Mouse (Mus musculus) limb, embryonic 10.5 days (tissue): ENCODE measurements around the gene Klhdc7b. TPM values are rescaled to one million over a fixed set of nuclear protein-coding genes. Genes with fewer than 3 reads are reported as not detected.

Experiments
- DNase-seq: peaks from one replicate; pipeline ENCODE4 v3.0.0-alpha.2; 2017; ENCODE audit warnings: low spot score
- H3K27ac ChIP-seq: fragments of 300-500 bp; sonication (generic); 2 replicates; pipeline ENCODE4 v1.5.1; 2016; ENCODE audit warnings: mild to moderate bottlenecking
- H3K27me3 ChIP-seq: fragments of 300-500 bp; sonication (generic); 2 replicates; pipeline ENCODE4 v1.6.1; 2016; ENCODE audit warnings: low read depth, mild to moderate bottlenecking; ENCODE audit not compliant: poor library complexity, severe bottlenecking
- H3K36me3 ChIP-seq: fragments of 300-500 bp; sonication (generic); 2 replicates; pipeline ENCODE4 v1.6.1; 2016; ENCODE audit warnings: mild to moderate bottlenecking, moderate library complexity
- H3K4me1 ChIP-seq: fragments of 300-500 bp; sonication (generic); 2 replicates; pipeline ENCODE4 v1.6.1; 2016
- H3K4me3 ChIP-seq: fragments of 300-500 bp; sonication (generic); 2 replicates; pipeline ENCODE4 v1.5.1; 2016; ENCODE audit warnings: mild to moderate bottlenecking, moderate library complexity
- H3K9me3 ChIP-seq: fragments of 300-500 bp; sonication (generic); replicated peaks from 2 replicates; pipeline ENCODE4 v1.6.1; 2016; ENCODE audit warnings: mild to moderate bottlenecking
- WGBS: fragments of 180-500 bp; shearing (Covaris S2); methylation state at CpG from one replicate; pipeline ENCODE4 v1.1.7; 2016; 5-methylcytosine and 5-hydroxymethylcytosine counted together
- polyA plus RNA-seq: library from polyadenylated mRNA; unstranded; fragments of >200 nt; fragmentation: Nextera tagmentation; extraction: Ambion mirVana; gene quantifications from 2 replicates; pipeline ENCODE4 v1.2.1, GENCODE M21; 2016

Gene Klhdc7b
- polyA plus RNA-seq, 1 experiment from 2014 or later: 0.08 TPM

- 89% methylated on average over 4 of the region's 4 CpGs for WGBS
- H3K4me1 ChIP-seq: peaks cover 10% of the 10 kb centered on the region
- DNase-seq: no peak
Measured at GRCm38 (mm10) chr15:89432946-89433345, 48.2 kb downstream of the Klhdc7b start.

GRCm38 (mm10) chr15:89434136-89434535 lies 49.4 kb downstream of the Klhdc7b start:
- Histone ChIP-seq H3K27ac (no peak overlapping the region), H3K27me3 (no peaks in the 10 kb centered on the region), H3K36me3 (no peaks in the 10 kb centered on the region), H3K4me3 (no peak overlapping the region), H3K9me3 (no peaks in the 10 kb centered on the region), H3K4me1 (no peaks in the 10 kb centered on the region; the same call in 1 of the 2 replicates)
- no peak for DNase-seq
- 71% methylated on average over 3 of the region's 3 CpGs for WGBS

More at GRCm38 (mm10) chr15:89432946-89433345, 48.2 kb downstream of the Klhdc7b start:
- H3K9me3 ChIP-seq: no peaks in the 10 kb centered on the region
- H3K36me3 ChIP-seq: peaks cover 2% of the 10 kb centered on the region; the same call in 1 of the 2 replicates
- no peaks in the 10 kb centered on the region for H3K27me3 ChIP-seq
- no peak overlapping the region for H3K27ac ChIP-seq
- no peak overlapping the region for H3K4me3 ChIP-seq

- Histone ChIP-seq H3K27me3 (no peaks in the 10 kb centered on the region), H3K9me3 (no peaks in the 10 kb centered on the region), H3K27ac (no peak overlapping the region), H3K36me3 (no peaks in the 10 kb centered on the region), H3K4me3 (no peak overlapping the region), H3K4me1 (no peaks in the 10 kb centered on the region)
- DNase-seq: no peak
- WGBS: 89% methylated on average over 5 of the region's 5 CpGs
Measured at GRCm38 (mm10) chr15:89435878-89436277, 51.2 kb downstream of the Klhdc7b start.

Other genes starting within 250 kb of the Klhdc7b start
- gene Mapk12, start 244.2 kb upstream of the Klhdc7b start, polyA plus RNA-seq: 21.5 and 26.4 TPM in 2 replicates
- 20.3 and 21.8 TPM in 2 replicates for gene Mapk11, start 235.3 kb upstream of the Klhdc7b start, polyA plus RNA-seq
- gene Plxnb2, start 204.1 kb upstream of the Klhdc7b start, polyA plus RNA-seq: 147 and 162 TPM in 2 replicates
- gene Dennd6b, start 188.4 kb upstream of the Klhdc7b start, polyA plus RNA-seq: 21.2 and 27.5 TPM in 2 replicates
- 15.4 and 21.2 TPM in 2 replicates for gene Ppp6r2, start 173.4 kb upstream of the Klhdc7b start, polyA plus RNA-seq
- gene Sbf1, start 69.6 kb upstream of the Klhdc7b start, polyA plus RNA-seq: 71.9 and 80.9 TPM in 2 replicates
- 0.11 and 0.18 TPM in 2 replicates for gene Adm2, start 62.2 kb upstream of the Klhdc7b start, polyA plus RNA-seq
- not detected in 2 replicates for gene Miox, start 50.5 kb upstream of the Klhdc7b start, polyA plus RNA-seq
- 40.8 and 45.1 TPM in 2 replicates for gene Lmf2, start 29.3 kb upstream of the Klhdc7b start, polyA plus RNA-seq
- gene Ncaph2, start 29.2 kb upstream of the Klhdc7b start, polyA plus RNA-seq: 197 and 200 TPM in 2 replicates
- gene Sco2, start 11.1 kb upstream of the Klhdc7b start, polyA plus RNA-seq: 7.4 and 9.0 TPM in 2 replicates
- 1.2 and 1.5 TPM in 2 replicates for gene Tymp, start 7.9 kb upstream of the Klhdc7b start, polyA plus RNA-seq
- gene Odf3b, start 5.6 kb upstream of the Klhdc7b start, polyA plus RNA-seq: 0.39 and 0.53 TPM in 2 replicates
- gene Syce3, start 25.6 kb downstream of the Klhdc7b start, polyA plus RNA-seq: not detected in 2 replicates
- 1.0 and 1.1 TPM in 2 replicates for gene Cpt1b, start 40.9 kb downstream of the Klhdc7b start, polyA plus RNA-seq
- gene C730034F03Rik, start 44.7 kb downstream of the Klhdc7b start, polyA plus RNA-seq: 3.0 and 4.5 TPM in 2 replicates
- not detected in 2 replicates for gene Gm44502, start 44.8 kb downstream of the Klhdc7b start, polyA plus RNA-seq
- 38.6 and 41.9 TPM in 2 replicates for gene Chkb, start 45.0 kb downstream of the Klhdc7b start, polyA plus RNA-seq
- gene Mapk8ip2, start 69.0 kb downstream of the Klhdc7b start, polyA plus RNA-seq: 1.6 and 2.5 TPM in 2 replicates
- gene Arsa, start 92.5 kb downstream of the Klhdc7b start, polyA plus RNA-seq: 9.6 and 11.2 TPM in 2 replicates
- 2.1 and 2.8 TPM in 2 replicates for gene Shank3, start 114.7 kb downstream of the Klhdc7b start, polyA plus RNA-seq
- gene Acr, start 183.4 kb downstream of the Klhdc7b start, polyA plus RNA-seq: 0.10 TPM in 1 of 2 replicates, not detected in the other
- gene Rabl2, start 207.0 kb downstream of the Klhdc7b start, polyA plus RNA-seq: 64.8 and 65.6 TPM in 2 replicates